30 mouse cellular contexts compared by ENCODE assay signal in the genomic region with DNA sequence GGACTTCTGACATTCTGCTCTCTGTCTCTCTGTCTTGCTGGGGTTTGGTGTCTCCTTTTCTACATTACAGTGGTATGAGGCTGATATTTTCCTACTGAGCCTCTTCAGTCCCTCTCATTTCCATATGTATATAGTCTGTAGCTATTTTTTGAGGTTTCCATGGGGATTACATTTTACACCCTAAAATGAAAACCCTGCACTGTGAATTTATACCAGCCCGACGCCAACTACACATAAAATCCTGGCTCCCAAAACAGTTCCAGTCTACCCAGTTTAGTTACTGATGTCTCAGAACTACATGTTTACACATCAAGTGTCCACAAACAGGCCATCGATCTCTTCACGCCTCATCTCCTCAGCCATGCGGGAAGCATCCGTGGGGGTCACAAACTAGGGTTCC.
DNase-seq lines count a peak whose midpoint lies in the region; ATAC-seq and TF ChIP-seq lines count a peak whose summit lies in the region.
"Had no signal": no experiment of that assay in that cellular context is flagged by ENCODE, and none has a peak within 500 bp of the region (broad histone marks: within the 10 kb centered on the region; RNA-seq: fewer than 3 reads in every experiment).

No protein-coding gene starts in this region.

- DNase-seq in layer of hippocampus, adult 2 months (ENCODE audit: low spot score in 2 of 2), result no peak
- DNase-seq in layer of hippocampus, adult 9-10 months (ENCODE audit: low spot score), result no peak
- DNase-seq in liver, adult 2 months (ENCODE audit: extremely low read depth, low read depth, low spot score), result peak; percentile 29
- DNase-seq in right cerebral cortex, postnatal 10 days (ENCODE audit: low spot score in 2 of 2), result peak; percentile 50 to 67
- DNase-seq in right cerebral cortex, postnatal 14 days, result no peak
- DNase-seq: adrenal gland, postnatal 10 days; adrenal gland, postnatal 36 days; B cell, adult 2 months; cerebellum, adult 11 months; cerebellum, adult 2 months; cerebellum, adult 9-11 months; cerebellum, postnatal 25 days; gastrocnemius, postnatal 10 days; gastrocnemius, postnatal 36 days; heart, adult 2 months; heart, postnatal 14 days; heart, postnatal 4 days had no signal

- WGBS in forebrain, embryonic 16.5 days, result 78% methylated on average over 6 of the region's 6 CpGs
- WGBS in forebrain, embryonic 13.5 days, result 87% methylated on average over 6 of the region's 6 CpGs
- WGBS in liver, adult 2 months, result 50% methylated on average over 6 of the region's 6 CpGs
- 77% methylated on average over 6 of the region's 6 CpGs for WGBS in liver, embryonic 12.5 days (ENCODE audit: insufficient replicate concordance)

- peaks cover 28% of the 10 kb centered on the region for H3K4me1 ChIP-seq in forebrain, embryonic 16.5 days (replicated peaks; ENCODE audit: control insufficient read depth, insufficient read depth, low read length)
- H3K4me1 ChIP-seq in forebrain, embryonic 13.5 days, result peaks cover 17% of the 10 kb centered on the region
- H3K4me1 ChIP-seq in liver, adult 2 months (ENCODE audit: control insufficient read depth, insufficient read depth, low read length), result no peaks in the 10 kb centered on the region
- peaks cover 14% of the 10 kb centered on the region for H3K4me1 ChIP-seq in liver, embryonic 12.5 days

- no peaks in the 10 kb centered on the region for H3K27me3 ChIP-seq in forebrain, embryonic 16.5 days (replicated peaks; ENCODE audit: control insufficient read depth, insufficient read depth, low read length)
- peaks cover 12% of the 10 kb centered on the region; the same call in 1 of the 2 replicates for H3K27me3 ChIP-seq in forebrain, embryonic 13.5 days
- H3K27me3 ChIP-seq in liver, adult 2 months (ENCODE audit: control insufficient read depth, insufficient read depth, low read length), result no peaks in the 10 kb centered on the region; the same call in 1 of the 2 replicates
- peaks cover 40% of the 10 kb centered on the region for H3K27me3 ChIP-seq in liver, embryonic 12.5 days (replicated peaks)
- H3K27me3 ChIP-seq: embryonic facial prominence, embryonic 12.5 days; embryonic facial prominence, embryonic 15.5 days; Patski had no signal

- H3K4me3 ChIP-seq in forebrain, embryonic 16.5 days (replicated peaks; ENCODE audit: low read length), result no peak overlapping the region
- no peak overlapping the region for H3K4me3 ChIP-seq in forebrain, embryonic 13.5 days
- H3K4me3 ChIP-seq in layer of hippocampus, adult 2 months, result no peak overlapping the region
- H3K4me3 ChIP-seq in liver, adult 2 months (ENCODE audit: insufficient read depth, low read depth, low read length), result no peak overlapping the region
- no peak overlapping the region for H3K4me3 ChIP-seq in liver, embryonic 12.5 days
- H3K4me3 ChIP-seq: embryonic facial prominence, embryonic 12.5 days; embryonic facial prominence, embryonic 15.5 days; heart, adult 2 months; heart, embryonic 10.5 days; heart, embryonic 13.5 days had no signal

- ATAC-seq in forebrain, embryonic 16.5 days, result no peak
- ATAC-seq in forebrain, embryonic 13.5 days, result no peak
- no peak for ATAC-seq in liver, embryonic 12.5 days
- ATAC-seq: forebrain, embryonic 14.5 days; hindbrain, postnatal 0 days; inflammation-experienced regulatory T-cells, adult 6 months; Patski had no signal

- no peak overlapping the region for H3K4me2 ChIP-seq in forebrain, embryonic 16.5 days (ENCODE audit: low read length)
- no peak overlapping the region for H3K4me2 ChIP-seq in forebrain, embryonic 13.5 days
- H3K4me2 ChIP-seq in liver, embryonic 12.5 days, result no peak overlapping the region
- H3K4me2 ChIP-seq: embryonic facial prominence, embryonic 12.5 days; embryonic facial prominence, embryonic 15.5 days; heart, embryonic 13.5 days; hindbrain, embryonic 14.5 days had no signal

- H3K27ac ChIP-seq in forebrain, embryonic 16.5 days (ENCODE audit: low read length), result peak overlapping the region; percentile 30; the same call in 1 of the 2 replicates
- no peak overlapping the region for H3K27ac ChIP-seq in forebrain, embryonic 13.5 days
- peak overlapping the region; percentile 36; the same call in 1 of the 2 replicates for H3K27ac ChIP-seq in layer of hippocampus, adult 2 months
- no peak overlapping the region for H3K27ac ChIP-seq in liver, adult 2 months (replicated peaks; ENCODE audit: insufficient read depth, low read depth, low read length)
- H3K27ac ChIP-seq in liver, embryonic 12.5 days, result no peak overlapping the region
- H3K27ac ChIP-seq: embryonic facial prominence, embryonic 12.5 days; embryonic facial prominence, embryonic 15.5 days; heart, adult 2 months; heart, embryonic 10.5 days; heart, embryonic 13.5 days; hindbrain, embryonic 14.5 days; hindbrain, postnatal 0 days had no signal

- H3K79me2 ChIP-seq in liver, adult 2 months (ENCODE audit: control insufficient read depth, insufficient read depth, low read length), result no peaks in the 10 kb centered on the region

- TF ChIP-seq CTCF in layer of hippocampus, adult 2 months (conservative IDR thresholded peaks at IDR 0.05), result no peak
- no peak for TF ChIP-seq CTCF in liver, adult 2 months (IDR thresholded peaks at IDR 0.05; ENCODE audit: low read depth, low read length)

- H3K36me3 ChIP-seq in forebrain, embryonic 16.5 days (ENCODE audit: control insufficient read depth, insufficient read depth), result no peaks in the 10 kb centered on the region
- no peaks in the 10 kb centered on the region for H3K36me3 ChIP-seq in forebrain, embryonic 13.5 days (ENCODE audit: poor library complexity, severe bottlenecking)
- no peaks in the 10 kb centered on the region for H3K36me3 ChIP-seq in liver, adult 2 months (ENCODE audit: control insufficient read depth, insufficient read depth, low read length)
- H3K36me3 ChIP-seq in liver, embryonic 12.5 days, result no peaks in the 10 kb centered on the region
- H3K36me3 ChIP-seq: embryonic facial prominence, embryonic 12.5 days; embryonic facial prominence, embryonic 15.5 days; G1E; heart, embryonic 10.5 days; heart, embryonic 13.5 days had no signal

- H3K9ac ChIP-seq in forebrain, embryonic 16.5 days (replicated peaks; ENCODE audit: low read depth, low read length), result no peak overlapping the region
- no peak overlapping the region for H3K9ac ChIP-seq in forebrain, embryonic 13.5 days
- H3K9ac ChIP-seq in liver, adult 2 months (ENCODE audit: low read depth, low read length), result no peak overlapping the region
- H3K9ac ChIP-seq in liver, embryonic 12.5 days, result no peak overlapping the region
- H3K9ac ChIP-seq: embryonic facial prominence, embryonic 12.5 days; embryonic facial prominence, embryonic 15.5 days; heart, embryonic 13.5 days; hindbrain, embryonic 14.5 days had no signal

- no peak for TF ChIP-seq POLR2A in liver, adult 2 months (IDR thresholded peaks at IDR 0.05; ENCODE audit: extremely low read depth, insufficient read depth, low read length)

- H3K9me3 ChIP-seq in forebrain, embryonic 16.5 days (ENCODE audit: control insufficient read depth, low read length), result no peaks in the 10 kb centered on the region
- H3K9me3 ChIP-seq in forebrain, embryonic 13.5 days (replicated peaks), result no peaks in the 10 kb centered on the region
- no peaks in the 10 kb centered on the region for H3K9me3 ChIP-seq in liver, embryonic 12.5 days (replicated peaks)
- H3K9me3 ChIP-seq: embryonic facial prominence, embryonic 12.5 days; embryonic facial prominence, embryonic 15.5 days; heart, embryonic 10.5 days; heart, embryonic 13.5 days had no signal

Comparison
In these comparisons a context has a peak if more than half of its experiments do, and no peak if none do; other contexts are left out.
1. H3K27ac ChIP-seq: peak in forebrain, embryonic 16.5 days (single experiment) and layer of hippocampus, adult 2 months (single experiment); none in forebrain, embryonic 13.5 days (single experiment), liver, adult 2 months (single experiment) and liver, embryonic 12.5 days (single experiment).
2. DNase-seq: peak in liver, adult 2 months (single experiment) and right cerebral cortex, postnatal 10 days (2 of 2); none in layer of hippocampus, adult 2 months (0 of 2), layer of hippocampus, adult 9-10 months (single experiment) and right cerebral cortex, postnatal 14 days (single experiment).